Mouse (Mus musculus): Measurements from ENCODE around the gene Arhgap15.

The Arhgap15 gene

GRCm38 (mm10) chr2:43914104-43914503 is 165.5 kb downstream of the Arhgap15 start:
- no peak for DNase-seq (ENCODE audit: extremely low spot score, low spot score)

GRCm38 (mm10) chr2:43923863-43924340 is 175.3 kb downstream of the Arhgap15 start:
- DNase-seq (ENCODE audit: extremely low spot score, low spot score) = no peak

GRCm38 (mm10) chr2:43931687-43932086 is 183.1 kb downstream of the Arhgap15 start:
- no peak for DNase-seq (ENCODE audit: extremely low spot score, low spot score)

- no peak for DNase-seq (ENCODE audit: extremely low spot score, low spot score)
These were observed 190.6 kb downstream of the Arhgap15 start for GRCm38 (mm10) chr2:43939196-43939595.

- DNase-seq (ENCODE audit: extremely low spot score, low spot score) = no peak
These were observed 197.1 kb downstream of the Arhgap15 start for GRCm38 (mm10) chr2:43945679-43946078.

- no peak for DNase-seq (ENCODE audit: extremely low spot score, low spot score)
These were observed 201.3 kb downstream of the Arhgap15 start for GRCm38 (mm10) chr2:43949775-43950492.

GRCm38 (mm10) chr2:43950741-43951140 is 202.1 kb downstream of the Arhgap15 start:
- no peak for DNase-seq (ENCODE audit: extremely low spot score, low spot score)

- DNase-seq (ENCODE audit: extremely low spot score, low spot score) = no peak
These were observed 210.6 kb downstream of the Arhgap15 start for GRCm38 (mm10) chr2:43959189-43959588.

- no peak for DNase-seq (ENCODE audit: extremely low spot score, low spot score)
These were observed 213.8 kb downstream of the Arhgap15 start for GRCm38 (mm10) chr2:43962466-43962865.

- no peak for DNase-seq (ENCODE audit: extremely low spot score, low spot score)
These were observed 220.0 kb downstream of the Arhgap15 start for GRCm38 (mm10) chr2:43968581-43968980.

- DNase-seq (ENCODE audit: extremely low spot score, low spot score) = no peak
These were observed 229.1 kb downstream of the Arhgap15 start for GRCm38 (mm10) chr2:43977732-43978131.

GRCm38 (mm10) chr2:43978177-43979013 is 229.8 kb downstream of the Arhgap15 start:
- DNase-seq (ENCODE audit: extremely low spot score, low spot score) = no peak

GRCm38 (mm10) chr2:43986066-43986465 is 237.4 kb downstream of the Arhgap15 start:
- DNase-seq (ENCODE audit: extremely low spot score, low spot score) = no peak

- no peak for DNase-seq (ENCODE audit: extremely low spot score, low spot score)
These were observed 239.3 kb downstream of the Arhgap15 start for GRCm38 (mm10) chr2:43987919-43988318.

GRCm38 (mm10) chr2:43989850-43990249 is 241.2 kb downstream of the Arhgap15 start:
- DNase-seq (ENCODE audit: extremely low spot score, low spot score) = no peak

- DNase-seq (ENCODE audit: extremely low spot score, low spot score) = no peak
These were observed 243.9 kb downstream of the Arhgap15 start for GRCm38 (mm10) chr2:43992510-43992909.

GRCm38 (mm10) chr2:44002454-44002853 is 253.8 kb downstream of the Arhgap15 start:
- DNase-seq (ENCODE audit: extremely low spot score, low spot score) = no peak

- no peak for DNase-seq (ENCODE audit: extremely low spot score, low spot score)
These were observed 261.6 kb downstream of the Arhgap15 start for GRCm38 (mm10) chr2:44010249-44010648.

GRCm38 (mm10) chr2:44013388-44013787 is 264.8 kb downstream of the Arhgap15 start:
- no peak for DNase-seq (ENCODE audit: extremely low spot score, low spot score)

- no peak for DNase-seq (ENCODE audit: extremely low spot score, low spot score)
These were observed 268.1 kb downstream of the Arhgap15 start for GRCm38 (mm10) chr2:44016720-44017119.

GRCm38 (mm10) chr2:44017405-44018026 is 268.9 kb downstream of the Arhgap15 start:
- DNase-seq (ENCODE audit: extremely low spot score, low spot score) = no peak

GRCm38 (mm10) chr2:44018033-44018432 is 269.4 kb downstream of the Arhgap15 start:
- no peak for DNase-seq (ENCODE audit: extremely low spot score, low spot score)
